Comparison of ENCODE assay signal across 23 mouse cellular contexts in genomic region chr19:20706747-20707146, GRCm38 (mm10). TPM values are rescaled to one million over a fixed set of nuclear protein-coding genes. Genes with fewer than 3 reads are reported as not detected.
DNase-seq lines count a peak whose midpoint lies in the region; ATAC-seq lines count a peak whose summit lies in the region.
"Had no signal": no experiment of that assay in that cellular context is flagged by ENCODE, and none has a peak within 500 bp of the region (broad histone marks: within the 10 kb centered on the region; RNA-seq: fewer than 3 reads in every experiment).

No protein-coding gene starts in this region.

- DNase-seq in kidney, postnatal 25 days = peak; percentile 3 to 35
- DNase-seq in kidney, postnatal 4 days = no peak
- peak; percentile 2 for DNase-seq in c-Kit-positive CD71-negative TER-119-negative erythroid progenitor cells, embryonic 14.5 days (ENCODE audit: low read depth)
- no peak for DNase-seq in limb, embryonic 10.5 days (ENCODE audit: low spot score)
- DNase-seq in right cerebral cortex, postnatal 14 days = no peak
- DNase-seq: adrenal gland, postnatal 14 days; B cell, adult 2 months; cerebellum, adult 18-20 months; cerebellum, adult 9-11 months; cerebellum, postnatal 36 days; forebrain, postnatal 0 days; gastrocnemius, postnatal 14 days; heart, adult 11 months; heart, postnatal 36 days had no signal

- peak; percentile 76 to 82 for ATAC-seq in hematopoietic stem cell, adult 5-6 weeks (replicated peaks in 1 of 2; ENCODE audit: insufficient read depth in 1 of 2, low FRiP score in 2 of 2, low TSS enrichment in 1 of 2, low read depth in 1 of 2, poor library complexity in 2 of 2, severe bottlenecking in 2 of 2)
- ATAC-seq: activated CD4-positive, CD25-positive, alpha-beta regulatory T cell, adult 4 months; CD4-positive, CD25-positive, alpha-beta regulatory T cell, adult 4 months; forebrain, embryonic 13.5 days; forebrain, postnatal 0 days; hindbrain, postnatal 0 days had no signal

- H3K27ac ChIP-seq in limb, embryonic 10.5 days = no peak overlapping the region
- H3K27ac ChIP-seq: embryonic facial prominence, embryonic 10.5 days; forebrain, embryonic 13.5 days; heart, embryonic 13.5 days; hindbrain, embryonic 12.5 days; hindbrain, postnatal 0 days had no signal

- H3K4me3 ChIP-seq in limb, embryonic 10.5 days = no peak overlapping the region
- H3K4me3 ChIP-seq: embryonic facial prominence, embryonic 10.5 days; forebrain, embryonic 13.5 days; heart, embryonic 13.5 days; hindbrain, embryonic 12.5 days had no signal

- H3K27me3 ChIP-seq in limb, embryonic 10.5 days (ENCODE audit: low read depth, poor library complexity, severe bottlenecking) = no peaks in the 10 kb centered on the region
- H3K27me3 ChIP-seq: forebrain, embryonic 13.5 days; heart, embryonic 13.5 days; hindbrain, embryonic 12.5 days had no signal

- 83% methylated on average over 4 of the region's 4 CpGs for WGBS in limb, embryonic 10.5 days

- no peaks in the 10 kb centered on the region for H3K36me3 ChIP-seq in limb, embryonic 10.5 days
- H3K36me3 ChIP-seq: embryonic facial prominence, embryonic 10.5 days; heart, embryonic 13.5 days; hindbrain, embryonic 12.5 days had no signal

- no peaks in the 10 kb centered on the region for H3K9me3 ChIP-seq in limb, embryonic 10.5 days (replicated peaks)
- H3K9me3 ChIP-seq: embryonic facial prominence, embryonic 10.5 days; forebrain, embryonic 13.5 days; heart, embryonic 13.5 days; hindbrain, embryonic 12.5 days had no signal

- no peaks in the 10 kb centered on the region for H3K4me1 ChIP-seq in limb, embryonic 10.5 days
- H3K4me1 ChIP-seq: heart, embryonic 13.5 days had no signal

RNA-seq across cellular contexts. Expression of gene Aldh1a7, which starts 20.6 kb away (rescaled TPM):
- total RNA-seq in hematopoietic stem cell, adult 5-6 weeks (2017) = 0.44 and 8.0 TPM in 2 replicates
- 0.55 and 1.2 TPM in 2 replicates for polyA plus RNA-seq in limb, embryonic 10.5 days (2016; fragmentation: Nextera tagmentation; extraction: Ambion mirVana)
- total RNA-seq: MEL had no signal
- polyA plus RNA-seq: activated CD4-positive, CD25-positive, alpha-beta regulatory T cell, adult 4 months; CD4-positive, CD25-positive, alpha-beta regulatory T cell, adult 4 months had no signal

Comparison
In these comparisons a context has a peak if more than half of its experiments do, and no peak if none do; other contexts are left out.
1. DNase-seq: peak in kidney, postnatal 25 days (2 of 2) and c-Kit-positive CD71-negative TER-119-negative erythroid progenitor cells, embryonic 14.5 days (single experiment); none in kidney, postnatal 4 days (0 of 2), limb, embryonic 10.5 days (single experiment) and right cerebral cortex, postnatal 14 days (single experiment).